Mouse (Mus musculus): ENCODE measurements around the gene Adamts17.

- TF ChIP-seq CTCF (IDR thresholded peaks at IDR 0.05) = no peak
- TF ChIP-seq POLR2A (IDR thresholded peaks at IDR 0.05; ENCODE audit: insufficient read depth, low read depth, low read length) = no peak
Measured at GRCm38 (mm10) chr7:66957764-66958163, 118.2 kb downstream of the Adamts17 start.
